Mouse (Mus musculus): ENCODE data around the gene Zbtb16. TPM values are rescaled to one million over a fixed set of nuclear protein-coding genes. Genes with fewer than 3 reads are reported as not detected.

The Zbtb16 gene
- total and polyA plus RNA-seq, 2 experiments = 7.2 to 24.2 TPM

DNA sequence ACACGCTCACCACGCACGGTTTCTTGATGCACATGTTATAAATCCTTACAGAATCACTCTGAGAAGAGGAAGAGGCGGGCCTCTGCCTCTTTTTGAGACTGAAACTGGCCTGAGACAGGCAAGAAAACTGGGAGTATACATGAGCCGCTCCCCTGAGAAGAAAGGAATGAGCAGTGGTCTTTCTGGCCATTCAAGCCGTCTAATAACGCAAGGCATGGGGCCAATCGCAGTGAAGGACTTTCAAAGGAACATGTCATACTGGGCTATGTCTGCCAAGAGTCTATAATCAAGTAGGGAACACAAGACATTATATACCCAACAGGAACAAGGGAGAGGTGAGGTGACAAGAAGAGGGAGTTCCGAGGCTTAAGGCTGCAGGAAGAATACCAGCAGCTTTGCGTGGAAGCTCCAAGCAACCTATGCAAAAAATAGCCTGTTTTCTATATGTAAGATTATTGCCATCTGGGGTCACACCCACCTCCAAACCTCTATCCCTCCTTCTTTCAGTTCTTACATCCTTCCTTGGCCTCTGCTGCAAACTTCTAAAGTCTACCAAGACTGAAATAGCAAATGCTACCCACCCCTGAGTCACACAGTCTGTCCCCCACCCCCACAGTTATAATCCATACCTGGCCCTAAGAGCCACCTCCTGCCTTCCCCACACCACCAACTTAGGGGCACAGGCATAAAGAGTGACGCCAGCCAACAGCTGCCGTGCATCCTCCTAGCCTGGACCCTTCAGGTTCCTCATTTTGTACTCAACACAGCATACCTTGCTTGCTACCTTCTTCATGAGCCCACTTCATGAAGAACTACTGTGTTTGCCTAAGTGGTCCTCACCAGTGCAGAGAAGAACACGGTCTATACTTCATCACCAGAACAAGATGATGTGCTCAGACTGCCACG is 74.0 kb downstream of the Zbtb16 start:
- H3K4me1 ChIP-seq (ENCODE audit: control insufficient read depth, insufficient read depth, low read length) = peaks cover 31% of the 10 kb centered on the region
- H3K79me2 ChIP-seq (ENCODE audit: control insufficient read depth, insufficient read depth, low read length) = peaks cover 42% of the 10 kb centered on the region
- H3K27me3 ChIP-seq (ENCODE audit: control insufficient read depth, insufficient read depth, low read length) = no peaks in the 10 kb centered on the region
- no peak for DNase-seq (ENCODE audit: extremely low read depth, low read depth, low spot score)
- no peak for TF ChIP-seq POLR2A (IDR thresholded peaks at IDR 0.05; ENCODE audit: extremely low read depth, insufficient read depth, low read length)
- H3K36me3 ChIP-seq (ENCODE audit: control insufficient read depth, insufficient read depth, low read length) = no peaks in the 10 kb centered on the region
- 93% methylated on average over 14 of the region's 14 CpGs for WGBS
- H3K9ac ChIP-seq (ENCODE audit: low read depth, low read length) = no peak overlapping the region
- no peak overlapping the region for H3K4me3 ChIP-seq (ENCODE audit: insufficient read depth, low read depth, low read length)
- H3K27ac ChIP-seq (replicated peaks; ENCODE audit: insufficient read depth, low read depth, low read length) = no peak overlapping the region

DNA sequence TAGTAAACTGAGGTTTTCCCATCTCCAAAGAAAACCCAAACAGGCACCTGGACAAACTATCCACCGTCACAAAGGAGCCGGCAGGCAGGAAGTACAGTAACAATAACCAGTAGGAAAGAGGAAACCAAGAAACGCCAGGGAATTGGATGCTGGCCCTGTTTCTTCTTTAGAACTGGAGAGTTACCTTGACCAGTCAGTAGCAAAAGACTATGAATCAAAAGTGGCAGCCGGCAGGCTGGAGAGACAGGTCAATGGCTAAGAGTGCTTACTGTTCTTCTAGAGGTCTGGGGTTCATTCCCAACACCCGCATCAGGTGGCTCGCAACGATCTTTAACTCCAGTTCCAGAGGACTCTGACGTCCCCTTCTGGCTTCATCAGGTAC is 74.9 kb downstream of the Zbtb16 start:
- no peak for TF ChIP-seq POLR2A (IDR thresholded peaks at IDR 0.05; ENCODE audit: extremely low read depth, insufficient read depth, low read length)
- TF ChIP-seq CTCF (IDR thresholded peaks at IDR 0.05; ENCODE audit: low read depth, low read length) = no peak
- Histone ChIP-seq H3K9ac (ENCODE audit: low read depth, low read length) (no peak overlapping the region), H3K4me3 (ENCODE audit: insufficient read depth, low read depth, low read length) (no peak overlapping the region), H3K36me3 (ENCODE audit: control insufficient read depth, insufficient read depth, low read length) (no peaks in the 10 kb centered on the region), H3K79me2 (ENCODE audit: control insufficient read depth, insufficient read depth, low read length) (peaks cover 35% of the 10 kb centered on the region), H3K27me3 (ENCODE audit: control insufficient read depth, insufficient read depth, low read length) (no peaks in the 10 kb centered on the region), H3K27ac (replicated peaks; ENCODE audit: insufficient read depth, low read depth, low read length) (no peak overlapping the region), H3K4me1 (ENCODE audit: control insufficient read depth, insufficient read depth, low read length) (peaks cover 31% of the 10 kb centered on the region)
- no peak for DNase-seq (ENCODE audit: extremely low read depth, low read depth, low spot score)
- WGBS = 80% methylated on average over 8 of the region's 8 CpGs

DNA sequence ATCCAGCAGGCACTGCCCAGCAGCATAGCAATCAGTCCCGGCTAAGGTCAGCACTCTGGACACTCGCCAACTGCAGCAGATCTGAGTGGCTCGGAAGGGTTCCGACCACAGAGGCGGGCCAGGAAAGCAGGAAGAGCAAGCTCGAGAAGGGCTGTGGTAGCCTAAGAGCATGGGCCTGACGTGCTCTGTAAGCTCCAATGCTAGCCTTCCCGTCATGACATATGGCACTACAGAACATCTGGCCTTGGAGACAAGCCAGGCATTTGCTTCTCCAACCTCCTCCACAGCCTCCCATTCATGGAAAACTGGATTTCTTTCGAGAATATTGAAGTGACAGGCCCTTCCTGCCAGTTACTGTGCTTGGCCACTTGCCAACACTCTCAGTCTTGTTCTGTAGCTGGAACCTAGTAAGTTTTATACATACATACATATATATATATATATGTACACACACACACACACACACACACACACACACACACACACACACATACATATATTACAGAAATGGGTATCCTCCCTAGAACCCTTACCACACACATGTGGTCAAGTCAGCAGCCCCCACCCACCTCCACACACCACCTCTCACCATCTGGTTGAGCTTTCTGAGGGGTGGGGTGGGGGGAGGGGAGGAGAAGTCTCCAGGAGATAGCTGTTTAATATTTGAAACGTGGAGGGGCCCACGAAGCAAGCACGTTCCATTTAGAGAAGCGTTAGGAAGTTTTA is 75.4 kb downstream of the Zbtb16 start:
- peaks cover 32% of the 10 kb centered on the region for H3K4me1 ChIP-seq (ENCODE audit: control insufficient read depth, insufficient read depth, low read length)
- peaks cover 35% of the 10 kb centered on the region for H3K79me2 ChIP-seq (ENCODE audit: control insufficient read depth, insufficient read depth, low read length)
- 46% methylated on average over 13 of the region's 13 CpGs for WGBS
- H3K27ac ChIP-seq (replicated peaks; ENCODE audit: insufficient read depth, low read depth, low read length) = no peak overlapping the region
- no peaks in the 10 kb centered on the region for H3K36me3 ChIP-seq (ENCODE audit: control insufficient read depth, insufficient read depth, low read length)
- H3K4me3 ChIP-seq (ENCODE audit: insufficient read depth, low read depth, low read length) = no peak overlapping the region
- H3K9ac ChIP-seq (ENCODE audit: low read depth, low read length) = 0 out of 2 replicates have a peak overlapping the region, but pooled peaks have one; percentile 1
- H3K27me3 ChIP-seq (ENCODE audit: control insufficient read depth, insufficient read depth, low read length) = no peaks in the 10 kb centered on the region
- TF ChIP-seq POLR2A (IDR thresholded peaks at IDR 0.05; ENCODE audit: extremely low read depth, insufficient read depth, low read length) = no peak
- no peak for TF ChIP-seq CTCF (IDR thresholded peaks at IDR 0.05; ENCODE audit: low read depth, low read length)
- peak; percentile 49 for DNase-seq (ENCODE audit: extremely low read depth, low read depth, low spot score)

DNA sequence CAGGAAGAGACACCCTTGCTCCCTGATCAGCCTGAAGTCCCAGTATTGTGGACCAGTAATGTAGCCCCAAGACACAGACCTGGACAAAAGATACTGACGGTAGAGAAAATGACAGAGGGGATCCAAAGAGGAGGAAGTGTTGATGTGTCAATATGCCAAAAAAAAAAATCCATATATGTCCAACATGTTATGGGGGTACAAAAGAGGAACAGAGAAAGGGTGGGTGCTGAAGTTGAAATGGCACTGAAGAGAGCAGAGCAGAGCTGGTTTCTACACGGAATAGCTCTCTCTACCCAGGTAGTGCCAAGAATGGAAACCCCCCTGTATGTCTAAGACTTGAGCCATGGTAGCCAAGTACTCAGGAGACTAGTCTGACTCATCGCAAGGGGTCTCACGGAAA is 76.9 kb downstream of the Zbtb16 start:
- peaks cover 31% of the 10 kb centered on the region for H3K79me2 ChIP-seq (ENCODE audit: control insufficient read depth, insufficient read depth, low read length)
- H3K4me1 ChIP-seq (ENCODE audit: control insufficient read depth, insufficient read depth, low read length) = peaks cover 41% of the 10 kb centered on the region
- H3K27ac ChIP-seq (replicated peaks; ENCODE audit: insufficient read depth, low read depth, low read length) = no peak overlapping the region
- H3K4me3 ChIP-seq (ENCODE audit: insufficient read depth, low read depth, low read length) = no peak overlapping the region
- TF ChIP-seq POLR2A (IDR thresholded peaks at IDR 0.05; ENCODE audit: extremely low read depth, insufficient read depth, low read length) (no peak), CTCF (IDR thresholded peaks at IDR 0.05; ENCODE audit: low read depth, low read length) (no peak)
- H3K9ac ChIP-seq (ENCODE audit: low read depth, low read length) = no peak overlapping the region
- H3K36me3 ChIP-seq (ENCODE audit: control insufficient read depth, insufficient read depth, low read length) = no peaks in the 10 kb centered on the region
- no peak for DNase-seq (ENCODE audit: extremely low read depth, low read depth, low spot score)
- H3K27me3 ChIP-seq (ENCODE audit: control insufficient read depth, insufficient read depth, low read length) = no peaks in the 10 kb centered on the region
- WGBS = 85% methylated on average over 4 of the region's 4 CpGs

- DNase-seq (ENCODE audit: extremely low read depth, low read depth, low spot score) = no peak
- Histone ChIP-seq H3K27me3 (ENCODE audit: control insufficient read depth, insufficient read depth, low read length) (no peaks in the 10 kb centered on the region), H3K79me2 (ENCODE audit: control insufficient read depth, insufficient read depth, low read length) (peaks cover 34% of the 10 kb centered on the region), H3K4me1 (ENCODE audit: control insufficient read depth, insufficient read depth, low read length) (peaks cover 47% of the 10 kb centered on the region), H3K9ac (ENCODE audit: low read depth, low read length) (no peak overlapping the region), H3K4me3 (ENCODE audit: insufficient read depth, low read depth, low read length) (no peak overlapping the region), H3K27ac (replicated peaks; ENCODE audit: insufficient read depth, low read depth, low read length) (no peak overlapping the region), H3K36me3 (ENCODE audit: control insufficient read depth, insufficient read depth, low read length) (no peaks in the 10 kb centered on the region)
- WGBS = 69% methylated on average over 13 of the region's 13 CpGs
- TF ChIP-seq POLR2A (IDR thresholded peaks at IDR 0.05; ENCODE audit: extremely low read depth, insufficient read depth, low read length) (no peak), CTCF (IDR thresholded peaks at IDR 0.05; ENCODE audit: low read depth, low read length) (no peak)
These were observed 78.1 kb downstream of the Zbtb16 start for GRCm38 (mm10) chr9:48757650-48758580.
